Mouse (Mus musculus): ENCODE measurements at regions not wholly inside any gene's neighbourhood (a gene's known extent, or its start where the extent isn't known, plus 50 kb on each side); places are given as distances from the start of the nearest gene placed in this dataset.

- no peak for TF ChIP-seq MYOD1 (IDR thresholded peaks at IDR 0.05; ENCODE audit: control insufficient read depth, insufficient read length, low read depth)
- no peak for TF ChIP-seq CTCF (IDR thresholded peaks at IDR 0.05; ENCODE audit: control insufficient read depth, insufficient read depth, insufficient read length)
- no peak for TF ChIP-seq MAX (IDR thresholded peaks at IDR 0.05)
- no peak for TF ChIP-seq FOSL1 (IDR thresholded peaks at IDR 0.05; ENCODE audit: insufficient read depth, low read length, poor library complexity, severe bottlenecking)
- TF ChIP-seq MYOG (IDR thresholded peaks at IDR 0.05; ENCODE audit: control insufficient read depth, extremely low read depth, insufficient read length), result no peak
Observed at GRCm38 (mm10) chr12:27932382-27933140, 590.2 kb upstream of the Sox11 start.
